Mouse (Mus musculus) limb, embryonic 14.5 days (tissue): ENCODE data around the gene Zfp677. TPM values are rescaled to one million over a fixed set of nuclear protein-coding genes. Genes with fewer than 3 reads are reported as not detected.
"Not testable (repeated sequence)": the region's sequence is repeated elsewhere in the genome, so short reads cannot be mapped to it uniquely, and the experiment has no call there.

ENCODE experiments used
- ATAC-seq: fragments of 200-750 bp; cut with Nextera tagmentation; 2 replicates; pipeline ENCODE4 v1.8.0; 2017; ENCODE audit warnings: low read depth, moderate number of reproducible peaks, moderate TSS enrichment; ENCODE audit not compliant: low FRiP score
- DNase-seq: peaks from one replicate; pipeline ENCODE4 v3.0.0-alpha.2; 2015; ENCODE audit warnings: low spot score
- H3K27ac ChIP-seq: fragments of 300-500 bp; sonication (generic); replicated peaks from 2 replicates; pipeline ENCODE4 v1.5.1; 2014; ENCODE audit warnings: low read depth, mild to moderate bottlenecking, low read length, moderate library complexity, mixed read lengths
- H3K27me3 ChIP-seq: fragments of 300-500 bp; sonication (generic); 2 replicates; pipeline ENCODE4 v1.6.1; 2014; ENCODE audit warnings: low read length, mixed read lengths; ENCODE audit not compliant: control insufficient read depth, insufficient read depth
- H3K36me3 ChIP-seq: fragments of 300-500 bp; sonication (generic); 2 replicates; pipeline ENCODE4 v1.6.1; 2014; ENCODE audit warnings: mild to moderate bottlenecking, low read length, moderate library complexity, mixed read lengths; ENCODE audit not compliant: control insufficient read depth, insufficient read depth
- H3K4me1 ChIP-seq: fragments of 300-500 bp; sonication (generic); 2 replicates; pipeline ENCODE4 v1.6.1; 2014; ENCODE audit warnings: antibody characterized with exemption, low read length, mixed read lengths; ENCODE audit not compliant: control insufficient read depth, insufficient read depth
- H3K4me2 ChIP-seq: fragments of 300-500 bp; sonication (generic); replicated peaks from 2 replicates; pipeline ENCODE4 v1.6.1; 2014; ENCODE audit warnings: low read depth, mild to moderate bottlenecking, low read length, moderate library complexity; ENCODE audit not compliant: severe bottlenecking
- H3K4me3 ChIP-seq: fragments of 300-500 bp; sonication (generic); replicated peaks from 2 replicates; pipeline ENCODE4 v1.5.1; 2014; ENCODE audit warnings: low read length
- H3K9ac ChIP-seq: fragments of 300-500 bp; sonication (generic); 2 replicates; pipeline ENCODE4 v1.6.1; 2014; ENCODE audit warnings: mild to moderate bottlenecking, low read depth, low read length, moderate library complexity; ENCODE audit not compliant: severe bottlenecking
- H3K9me3 ChIP-seq: fragments of 300-500 bp; sonication (generic); 2 replicates; pipeline ENCODE4 v1.6.1; 2016; ENCODE audit warnings: low read length; ENCODE audit not compliant: control insufficient read depth
- POLR2A ChIP-seq: fragments of 200-500 bp; IDR thresholded peaks from 2 replicates; pipeline ENCODE4 v1.8.0; 2012; ENCODE audit warnings: inconsistent platforms, mild to moderate bottlenecking, moderate library complexity, borderline replicate concordance; ENCODE audit not compliant: insufficient read depth, insufficient read length; ENCODE audit errors: extremely low read depth
- WGBS: fragments of 180-500 bp; shearing (Covaris S2); extraction: QIAGEN DNeasy Blood & Tissue Kit; methylation state at CpG from one replicate; pipeline ENCODE4 v1.1.7; 2014; 5-methylcytosine and 5-hydroxymethylcytosine counted together
- polyA plus RNA-seq, 2 experiments: library from polyadenylated mRNA; depleted of rRNA in 1 of 2; stranded (reverse) in 1 of 2; unstranded in 1 of 2; fragments of >200 nt; fragmentation: Nextera tagmentation in 1 of 2; extraction: Ambion mirVana in 1 of 2; gene quantifications; 2 replicates each; pipeline versions ENCODE4 v1.2.1 to v1.2.3; 2012 to 2014

The Zfp677 gene
- polyA plus RNA-seq (2012; rRNA removed): 1.7 and 2.6 TPM in 2 replicates
- polyA plus RNA-seq (2014; fragmentation: Nextera tagmentation; extraction: Ambion mirVana): 4.7 and 4.9 TPM in 2 replicates

- H3K36me3 ChIP-seq: no peaks in the 10 kb centered on the region
- H3K9me3 ChIP-seq: no peaks in the 10 kb centered on the region
- H3K27ac ChIP-seq: 0 out of 2 replicates have a peak within 1 kb of the TSS, but pooled peaks have one; percentile 8
Measured at GRCm38 (mm10) chr17:21383391-21384056, at the start of gene Zfp677. Zfp677 (plus strand) TSS chr17:21383748.

GRCm38 (mm10) chr17:21368018-21368417 is 15.5 kb upstream of the Zfp677 start:
- not testable (repeated sequence) for H3K9me3 ChIP-seq, H3K4me2 ChIP-seq, DNase-seq, ATAC-seq, H3K9ac ChIP-seq, H3K27ac ChIP-seq, H3K36me3 ChIP-seq, H3K27me3 ChIP-seq, H3K4me3 ChIP-seq, H3K4me1 ChIP-seq
- 32% methylated on average over 3 of the region's 3 CpGs for WGBS

More at GRCm38 (mm10) chr17:21383391-21384056, at the start of gene Zfp677:
- WGBS: 7% methylated on average over 20 of the region's 20 CpGs
- Histone ChIP-seq H3K27me3 (no peaks in the 10 kb centered on the region), H3K4me1 (0 out of 2 replicates have a peak, but pooled peaks cover 4% of the 10 kb centered on the region), H3K4me2 (peak within 1 kb of the TSS; percentile 79), H3K9ac (peak within 1 kb of the TSS; percentile 47), H3K4me3 (peak within 1 kb of the TSS; percentile 50)
- DNase-seq: peak; percentile 62
- peak; percentile 98 for ATAC-seq
- no peak for TF ChIP-seq POLR2A

GRCm38 (mm10) chr17:21369925-21370719 is 13.4 kb upstream of the Zfp677 start:
- ATAC-seq (no peak), DNase-seq (no peak)
- H3K36me3 ChIP-seq: no peaks in the 10 kb centered on the region
- H3K27me3 ChIP-seq: no peaks in the 10 kb centered on the region
- WGBS: 8% methylated on average over 31 of the region's 31 CpGs
- TF ChIP-seq POLR2A: no peak
- H3K4me1 ChIP-seq: no peaks in the 10 kb centered on the region
- H3K9ac ChIP-seq: peak overlapping the region; percentile 37
- H3K27ac ChIP-seq: no peak overlapping the region
- H3K9me3 ChIP-seq: no peaks in the 10 kb centered on the region
- H3K4me2 ChIP-seq: peak overlapping the region; percentile 61
- peak overlapping the region; percentile 23 for H3K4me3 ChIP-seq

- H3K9ac ChIP-seq: no peak overlapping the region
- no peak overlapping the region for H3K4me3 ChIP-seq
- H3K4me1 ChIP-seq: no peaks in the 10 kb centered on the region
- TF ChIP-seq POLR2A: no peak
- no peak for DNase-seq
- H3K36me3 ChIP-seq: no peaks in the 10 kb centered on the region
- no peak overlapping the region for H3K27ac ChIP-seq
- no peaks in the 10 kb centered on the region for H3K27me3 ChIP-seq
- WGBS: 58% methylated on average over 1 of the region's 1 CpGs
- no peak overlapping the region for H3K4me2 ChIP-seq
- no peak for ATAC-seq
- no peaks in the 10 kb centered on the region for H3K9me3 ChIP-seq
Measured at GRCm38 (mm10) chr17:21375311-21375710, 8.2 kb upstream of the Zfp677 start.

- H3K27ac ChIP-seq: 0 out of 2 replicates have a peak overlapping the region, but pooled peaks have one; percentile 8
- WGBS: 16% methylated on average over 8 of the region's 8 CpGs
Measured at GRCm38 (mm10) chr17:21384057-21384411, 486 bp downstream of the Zfp677 start.

More at GRCm38 (mm10) chr17:21384057-21384411, 486 bp downstream of the Zfp677 start:
- DNase-seq (no peak), ATAC-seq (no peak; the same call in 1 of the 2 replicates)
- TF ChIP-seq POLR2A: no peak
- peak overlapping the region; percentile 47 for H3K9ac ChIP-seq
- H3K9me3 ChIP-seq: no peaks in the 10 kb centered on the region
- no peaks in the 10 kb centered on the region for H3K36me3 ChIP-seq
- no peaks in the 10 kb centered on the region for H3K27me3 ChIP-seq
- H3K4me3 ChIP-seq: peak overlapping the region; percentile 50
- 0 out of 2 replicates have a peak, but pooled peaks cover 4% of the 10 kb centered on the region for H3K4me1 ChIP-seq
- peak overlapping the region; percentile 79 for H3K4me2 ChIP-seq
